Mouse (Mus musculus) myocyte (in vitro differentiated cells): Measurements from ENCODE around the gene Rad54l. TPM values are rescaled to one million over a fixed set of nuclear protein-coding genes. Genes with fewer than 3 reads are reported as not detected.

Source experiments
- H3K27me3 ChIP-seq: one replicate; pipeline ENCODE4 v1.6.1; 2011; ENCODE audit not compliant: control insufficient read depth, insufficient read depth, insufficient read length
- H3K36me3 ChIP-seq: one replicate; pipeline ENCODE4 v1.6.1; 2011; ENCODE audit not compliant: control insufficient read depth, insufficient read depth
- H3K4me2 ChIP-seq: one replicate; pipeline ENCODE4 v1.6.1; 2011; ENCODE audit warnings: low read depth, control low read depth
- H3K4me3 ChIP-seq: one replicate; pipeline ENCODE4 v1.5.1; 2011; ENCODE audit warnings: mild to moderate bottlenecking, control low read depth, moderate library complexity
- H3K79me2 ChIP-seq: one replicate; pipeline ENCODE4 v1.6.1; 2011; ENCODE audit not compliant: control insufficient read depth, insufficient read depth
- H3ac ChIP-seq: one replicate; pipeline ENCODE4 v1.6.1; 2011; ENCODE audit not compliant: control insufficient read depth, insufficient read length
- CEBPB ChIP-seq: IDR thresholded peaks from 2 replicates; pipeline ENCODE4 v1.6.1; 2011; ENCODE audit warnings: mild to moderate bottlenecking, moderate library complexity; ENCODE audit not compliant: poor library complexity, insufficient read depth, severe bottlenecking
- E2F4 ChIP-seq: IDR thresholded peaks from one replicate; pipeline ENCODE4 v1.6.1; 2011; ENCODE audit warnings: mild to moderate bottlenecking, control low read depth, moderate library complexity; ENCODE audit not compliant: insufficient read depth
- MAX ChIP-seq: IDR thresholded peaks from one replicate; pipeline ENCODE4 v1.6.1; 2011; ENCODE audit warnings: low read depth, mild to moderate bottlenecking, control low read depth
- MYOD1 ChIP-seq, 3 experiments: IDR thresholded peaks; one replicate each; pipeline ENCODE4 v1.6.1; 2011; ENCODE audit warnings: control low read depth in 2 of 3, low read depth in 2 of 3, mild to moderate bottlenecking in 2 of 3, moderate library complexity in 1 of 3; ENCODE audit not compliant: insufficient read length in 2 of 3, control insufficient read depth in 1 of 3
- MYOG ChIP-seq, 3 experiments: IDR thresholded peaks; one replicate each; pipeline ENCODE4 v1.6.1; 2011; ENCODE audit warnings: control low read depth in 2 of 3, low read depth in 2 of 3, mild to moderate bottlenecking in 2 of 3; ENCODE audit not compliant: insufficient read length in 2 of 3, control insufficient read depth in 1 of 3, insufficient read depth in 1 of 3
- POLR2A ChIP-seq: IDR thresholded peaks from one replicate; pipeline ENCODE4 v1.6.1; 2011; ENCODE audit warnings: low read depth, mild to moderate bottlenecking, control low read depth, moderate library complexity; ENCODE audit not compliant: insufficient read length
- POLR2AphosphoS2 ChIP-seq: IDR thresholded peaks from one replicate; pipeline ENCODE4 v1.6.1; 2011; ENCODE audit warnings: low read depth, control low read depth; ENCODE audit not compliant: insufficient read length
- REST ChIP-seq: IDR thresholded peaks from one replicate; pipeline ENCODE4 v1.6.1; 2011; ENCODE audit warnings: mild to moderate bottlenecking, control low read depth, moderate library complexity; ENCODE audit not compliant: insufficient read depth, insufficient read length
- SRF ChIP-seq: IDR thresholded peaks from one replicate; pipeline ENCODE4 v1.6.1; 2011; ENCODE audit warnings: low read depth; ENCODE audit not compliant: control insufficient read depth, insufficient read length
- TCF12 ChIP-seq: IDR thresholded peaks from one replicate; pipeline ENCODE4 v1.6.1; 2011; ENCODE audit warnings: mild to moderate bottlenecking, control low read depth; ENCODE audit not compliant: poor library complexity, insufficient read depth, severe bottlenecking
- TCF3 ChIP-seq: IDR thresholded peaks from one replicate; pipeline ENCODE4 v1.6.1; 2011; ENCODE audit warnings: low read depth, control low read depth; ENCODE audit not compliant: insufficient read length
- USF1 ChIP-seq: IDR thresholded peaks from one replicate; pipeline ENCODE4 v1.6.1; 2011; ENCODE audit warnings: low read depth, mild to moderate bottlenecking, control low read depth, moderate library complexity
- polyA plus RNA-seq: library from polyadenylated mRNA; unstranded; fragments of >200 nt; fragmentation: generic; extraction: Trizol; gene quantifications from one replicate; pipeline ENCODE4 v1.2.1, GENCODE M21; 2012; ENCODE audit warnings: missing spikeins

Gene Rad54l
- polyA plus RNA-seq, 1 experiment = 2.2 TPM

DNA sequence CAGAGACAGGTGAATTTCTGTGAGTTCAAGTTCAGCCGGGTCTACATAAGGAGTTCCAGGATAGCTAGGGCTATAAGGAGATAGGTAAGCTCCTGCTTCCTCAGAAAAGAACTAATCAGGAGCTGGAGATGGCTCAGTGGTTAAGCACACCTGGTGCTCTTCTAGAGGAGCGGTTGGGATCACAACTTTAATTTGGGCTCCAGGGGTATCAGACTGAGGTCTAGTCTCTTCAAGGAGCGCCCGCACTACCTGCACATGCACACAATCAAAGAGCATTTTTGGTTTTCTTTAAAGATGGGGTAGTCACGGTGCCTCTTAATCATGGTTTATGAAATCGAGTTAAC is 26.3 kb upstream of the Rad54l start:
- H3ac ChIP-seq = peak overlapping the region; percentile 68
- H3K79me2 ChIP-seq = peaks cover 20% of the 10 kb centered on the region
- H3K4me3 ChIP-seq = peak overlapping the region; percentile 95
- no peaks in the 10 kb centered on the region for H3K27me3 ChIP-seq
- TF ChIP-seq POLR2AphosphoS2 (no peak), CEBPB (no peak), MAX (no peak), REST (no peak), MYOD1 (IDR thresholded peaks at IDR 0.05; ENCODE audit: control insufficient read depth in 1 of 3, insufficient read length in 2 of 3, low read depth in 2 of 3) (no peak), TCF12 (no peak), MYOG (IDR thresholded peaks at IDR 0.05; ENCODE audit: control insufficient read depth in 1 of 3, insufficient read depth in 1 of 3, insufficient read length in 2 of 3, low read depth in 2 of 3) (no peak), USF1 (no peak), E2F4 (no peak), SRF (no peak), POLR2A (no peak), TCF3 (no peak)
- peak overlapping the region; percentile 79 for H3K4me2 ChIP-seq
- peaks cover 19% of the 10 kb centered on the region for H3K36me3 ChIP-seq

GRCm38 (mm10) chr4:116143891-116144717 is 20.6 kb upstream of the Rad54l start:
- H3K4me2 ChIP-seq = peak overlapping the region; percentile 77
- H3K27me3 ChIP-seq = no peaks in the 10 kb centered on the region
- H3K79me2 ChIP-seq = no peaks in the 10 kb centered on the region
- no peaks in the 10 kb centered on the region for H3K36me3 ChIP-seq
- no peak for TF ChIP-seq CEBPB
- no peak for TF ChIP-seq USF1
- peak; percentile 40 for TF ChIP-seq POLR2A
- peak overlapping the region; percentile 2 for H3ac ChIP-seq
- H3K4me3 ChIP-seq = peak overlapping the region; percentile 46

DNA sequence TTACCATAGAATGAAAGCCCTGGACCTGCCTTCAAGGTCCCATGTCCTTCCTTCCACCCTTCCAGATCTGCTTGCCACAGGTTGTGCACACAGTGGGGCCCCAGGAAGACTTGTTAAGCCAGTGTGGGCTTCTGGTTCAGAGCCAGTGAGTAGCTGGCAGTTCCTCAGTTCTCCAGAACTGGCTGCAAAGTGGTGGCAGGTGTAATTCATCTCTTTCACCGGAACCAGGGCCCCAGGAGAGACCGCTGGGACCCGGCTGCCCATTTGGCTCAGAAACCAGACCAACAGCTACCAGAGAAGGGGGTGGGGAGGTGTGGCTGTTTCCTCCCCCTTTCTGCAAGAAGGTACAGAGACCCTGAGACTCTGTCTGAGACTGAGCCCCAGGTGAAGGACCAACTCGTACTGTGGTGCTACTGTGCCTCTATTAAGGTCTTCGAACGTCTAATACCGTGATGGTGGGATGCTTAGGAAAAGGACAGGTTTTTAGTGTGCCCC is 19.9 kb upstream of the Rad54l start:
- TF ChIP-seq SRF = no peak
- TF ChIP-seq POLR2A = no peak
- no peak for TF ChIP-seq USF1
- no peak for TF ChIP-seq CEBPB
- TF ChIP-seq MYOG (IDR thresholded peaks at IDR 0.05; ENCODE audit: control insufficient read depth in 1 of 3, insufficient read depth in 1 of 3, insufficient read length in 2 of 3, low read depth in 2 of 3) = no peak
- no peak for TF ChIP-seq MYOD1 (IDR thresholded peaks at IDR 0.05; ENCODE audit: control insufficient read depth in 1 of 3, insufficient read length in 2 of 3, low read depth in 2 of 3)
- no peak for TF ChIP-seq REST
- TF ChIP-seq E2F4 = no peak
- no peak for TF ChIP-seq TCF3
- no peak for TF ChIP-seq MAX
- no peaks in the 10 kb centered on the region for H3K27me3 ChIP-seq
- H3K4me3 ChIP-seq = peak overlapping the region; percentile 46
- H3ac ChIP-seq = no peak overlapping the region
- H3K79me2 ChIP-seq = no peaks in the 10 kb centered on the region
- H3K36me3 ChIP-seq = no peaks in the 10 kb centered on the region
- H3K4me2 ChIP-seq = peak overlapping the region; percentile 77

DNA sequence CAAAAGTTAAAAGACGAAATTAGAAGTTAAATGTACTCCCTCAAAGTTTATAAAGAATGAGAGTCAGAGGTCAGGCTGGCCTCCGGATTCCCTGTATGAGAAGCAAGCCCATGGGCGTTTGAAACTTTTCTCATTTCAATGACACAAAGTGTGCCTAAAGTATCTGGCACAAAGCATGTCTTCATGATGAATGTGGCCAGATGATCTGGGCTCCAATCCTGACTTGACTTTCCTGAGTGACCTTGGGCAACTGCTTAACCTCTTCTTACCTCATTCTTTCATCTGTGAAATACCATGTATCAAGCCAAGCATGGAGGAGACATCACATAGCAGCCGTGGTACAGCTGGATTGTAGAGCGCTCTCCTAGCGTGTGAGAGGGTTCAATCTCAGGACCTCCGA is 18.8 kb upstream of the Rad54l start:
- Histone ChIP-seq H3K27me3 (no peaks in the 10 kb centered on the region), H3K36me3 (no peaks in the 10 kb centered on the region), H3K4me2 (no peak overlapping the region), H3K4me3 (no peak overlapping the region), H3ac (no peak overlapping the region), H3K79me2 (no peaks in the 10 kb centered on the region)
- TF ChIP-seq CEBPB (no peak), SRF (no peak), TCF3 (no peak), USF1 (no peak), MYOG (IDR thresholded peaks at IDR 0.05; ENCODE audit: control insufficient read depth in 1 of 3, insufficient read depth in 1 of 3, insufficient read length in 2 of 3, low read depth in 2 of 3) (no peak), REST (no peak)

- no peak overlapping the region for H3ac ChIP-seq
- no peaks in the 10 kb centered on the region for H3K79me2 ChIP-seq
- peaks cover under 1% of the 10 kb centered on the region for H3K36me3 ChIP-seq
- H3K4me3 ChIP-seq = no peak overlapping the region
- TF ChIP-seq MAX (no peak), TCF12 (no peak), TCF3 (no peak), POLR2AphosphoS2 (no peak)
- H3K27me3 ChIP-seq = no peaks in the 10 kb centered on the region
- H3K4me2 ChIP-seq = no peak overlapping the region
Observed at GRCm38 (mm10) chr4:116141736-116142135, 18.2 kb upstream of the Rad54l start.
